Mouse (Mus musculus) midbrain, embryonic 14.5 days (tissue): ENCODE data around the gene Plxna2. TPM values are rescaled to one million over a fixed set of nuclear protein-coding genes. Genes with fewer than 3 reads are reported as not detected.

Experiments
- ATAC-seq: fragments of 200-750 bp; cut with Nextera tagmentation; 2 replicates; pipeline ENCODE4 v1.8.0; 2017; ENCODE audit warnings: moderate number of reproducible peaks, moderate library complexity; ENCODE audit not compliant: low FRiP score, low TSS enrichment
- DNase-seq: peaks from one replicate; pipeline ENCODE4 v3.0.0-alpha.2; 2015
- H3K27ac ChIP-seq: fragments of 300-500 bp; sonication (generic); replicated peaks from 2 replicates; pipeline ENCODE4 v1.5.1; 2014; ENCODE audit warnings: mild to moderate bottlenecking, low read depth, low read length, moderate library complexity
- H3K27me3 ChIP-seq: fragments of 300-500 bp; sonication (generic); 2 replicates; pipeline ENCODE4 v1.6.1; 2014; ENCODE audit warnings: low read length, control low read depth, mixed read lengths; ENCODE audit not compliant: control insufficient read depth, insufficient read depth
- H3K36me3 ChIP-seq: fragments of 300-500 bp; sonication (generic); 2 replicates; pipeline ENCODE4 v1.6.1; 2014; ENCODE audit warnings: low read length, control low read depth; ENCODE audit not compliant: control insufficient read depth, insufficient read depth
- H3K4me1 ChIP-seq: fragments of 300-500 bp; sonication (generic); 2 replicates; pipeline ENCODE4 v1.6.1; 2014; ENCODE audit warnings: mild to moderate bottlenecking, antibody characterized with exemption, low read length, control low read depth; ENCODE audit not compliant: control insufficient read depth, insufficient read depth
- H3K4me2 ChIP-seq: fragments of 300-500 bp; sonication (generic); 2 replicates; pipeline ENCODE4 v1.6.1; 2014; ENCODE audit warnings: mild to moderate bottlenecking, low read length, moderate library complexity
- H3K4me3 ChIP-seq: fragments of 300-500 bp; sonication (generic); replicated peaks from 2 replicates; pipeline ENCODE4 v1.5.1; 2014; ENCODE audit warnings: low read depth, low read length
- H3K9ac ChIP-seq: fragments of 300-500 bp; sonication (generic); replicated peaks from 2 replicates; pipeline ENCODE4 v1.6.1; 2014; ENCODE audit warnings: mild to moderate bottlenecking, low read length, moderate library complexity
- H3K9me3 ChIP-seq: fragments of 300-500 bp; sonication (generic); 2 replicates; pipeline ENCODE4 v1.6.1; 2016; ENCODE audit warnings: low read length, control low read depth, mixed read lengths; ENCODE audit not compliant: control insufficient read depth
- WGBS: fragments of 180-500 bp; shearing (Covaris S2); extraction: QIAGEN DNeasy Blood & Tissue Kit; methylation state at CpG from one replicate; pipeline ENCODE4 v1.1.7; 2014; 5-methylcytosine and 5-hydroxymethylcytosine counted together
- polyA plus RNA-seq: library from polyadenylated mRNA; unstranded; fragments of >200 nt; fragmentation: Nextera tagmentation; extraction: Ambion mirVana; gene quantifications from 2 replicates; pipeline ENCODE4 v1.2.1, GENCODE M21; 2014

Gene Plxna2
- polyA plus RNA-seq: 21.2 and 24.1 TPM in 2 replicates

DNA sequence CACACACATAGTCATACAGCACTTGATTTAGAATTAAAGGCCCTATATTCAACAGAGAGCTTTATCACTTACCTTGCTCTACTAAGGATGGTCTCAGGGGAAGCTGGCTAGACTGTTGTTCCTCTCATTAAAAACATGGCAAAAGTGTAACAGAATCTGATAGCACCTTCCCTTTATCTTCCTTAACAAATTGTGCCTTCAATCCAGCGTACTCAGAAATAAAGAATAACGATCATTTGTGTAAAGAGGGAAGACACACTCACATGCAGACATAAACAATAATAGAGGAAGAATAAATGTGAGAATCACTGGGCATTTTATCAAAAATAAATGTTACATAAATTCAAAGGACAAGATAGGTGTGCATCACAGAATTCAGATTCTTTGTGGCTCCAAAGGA is at the start of gene Plxna2:
Gene Plxna2, plus strand, starts transcription at position 301 of the 400 bp plus-strand sequence.
- Histone ChIP-seq H3K36me3 (no peaks in the 10 kb centered on the region), H3K9me3 (no peaks in the 10 kb centered on the region), H3K27me3 (no peaks in the 10 kb centered on the region), H3K4me1 (peaks cover 24% of the 10 kb centered on the region), H3K9ac (peak within 1 kb of the TSS; percentile 88; the same call in 1 of the 2 replicates), H3K4me3 (peak within 1 kb of the TSS; percentile 89), H3K27ac (peak within 1 kb of the TSS; percentile 89), H3K4me2 (peak within 1 kb of the TSS; percentile 87)
- ATAC-seq (no peak), DNase-seq (no peak)
- 95% methylated on average over 2 of the region's 2 CpGs for WGBS

DNA sequence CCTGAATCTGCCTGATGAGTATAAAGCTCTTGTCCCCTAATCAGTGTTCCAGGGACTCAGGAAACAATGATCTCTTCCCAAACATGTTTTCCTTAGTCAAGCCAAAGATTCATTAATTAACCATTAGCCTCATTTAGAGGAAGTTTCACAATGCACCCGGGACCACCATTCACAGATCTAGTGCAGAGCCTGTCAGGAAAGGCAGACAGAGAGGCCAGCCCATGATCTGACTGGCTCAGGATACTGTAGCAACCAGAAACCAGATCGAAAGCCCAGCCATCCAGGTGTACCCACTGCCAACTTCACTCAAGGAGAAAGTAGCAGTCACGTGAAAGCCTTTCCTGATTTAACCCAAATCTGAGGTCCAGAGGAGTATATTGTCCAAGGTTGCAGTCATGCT is 44.1 kb upstream of the Plxna2 start:
- H3K27ac ChIP-seq: no peak overlapping the region
- no peak overlapping the region for H3K4me3 ChIP-seq
- no peaks in the 10 kb centered on the region for H3K27me3 ChIP-seq
- peak; percentile 13 for DNase-seq
- ATAC-seq: no peak
- H3K36me3 ChIP-seq: no peaks in the 10 kb centered on the region
- 0 out of 2 replicates have a peak, but pooled peaks cover 3% of the 10 kb centered on the region for H3K4me1 ChIP-seq
- WGBS: 61% methylated on average over 3 of the region's 3 CpGs
- H3K9ac ChIP-seq: no peak overlapping the region
- no peak overlapping the region for H3K4me2 ChIP-seq
- no peaks in the 10 kb centered on the region for H3K9me3 ChIP-seq

DNA sequence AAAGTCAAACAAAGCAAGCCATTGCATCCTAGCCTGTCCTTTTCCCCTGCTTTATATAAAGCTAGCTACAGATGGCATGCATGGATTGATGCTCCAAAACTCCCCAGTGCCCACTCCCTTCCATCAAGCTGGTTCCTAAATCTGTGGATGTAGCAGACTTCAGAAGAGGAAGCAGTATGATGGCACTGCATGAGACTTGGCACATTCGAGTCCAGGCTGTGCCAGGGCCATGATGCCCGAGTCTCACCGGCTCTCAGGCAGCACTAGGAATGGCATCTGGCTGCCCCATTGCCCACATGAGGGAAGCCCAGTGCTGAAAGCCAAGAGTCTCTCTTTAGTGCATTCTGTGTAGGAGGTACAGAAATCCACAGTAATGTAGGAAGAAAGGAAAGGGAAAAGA is 39.7 kb upstream of the Plxna2 start:
- Histone ChIP-seq H3K9me3 (no peaks in the 10 kb centered on the region), H3K9ac (no peak overlapping the region), H3K27ac (no peak overlapping the region), H3K4me3 (no peak overlapping the region), H3K4me1 (0 out of 2 replicates have a peak, but pooled peaks cover 3% of the 10 kb centered on the region), H3K27me3 (no peaks in the 10 kb centered on the region), H3K36me3 (no peaks in the 10 kb centered on the region), H3K4me2 (no peak overlapping the region)
- WGBS: 86% methylated on average over 3 of the region's 3 CpGs
- ATAC-seq (no peak), DNase-seq (peak; percentile 6)

DNA sequence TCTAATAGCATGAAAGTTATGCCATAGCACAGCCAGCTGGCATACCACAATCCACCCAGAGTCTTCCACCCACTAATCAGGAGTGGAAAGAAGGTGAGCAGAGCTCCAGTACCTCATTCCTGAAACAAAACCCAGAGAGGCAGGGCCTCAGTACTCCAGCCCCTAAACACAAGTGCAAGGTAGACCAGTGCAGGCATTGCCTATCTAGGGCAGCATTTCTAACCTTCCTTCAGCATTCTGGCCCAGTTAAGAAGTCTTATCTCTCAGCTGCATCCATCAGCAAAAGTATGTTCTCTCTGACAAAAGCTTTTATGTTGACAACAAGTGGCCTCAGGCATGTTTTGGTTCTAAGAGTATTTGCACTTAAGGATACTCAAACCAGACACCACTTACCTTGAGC is 37.5 kb upstream of the Plxna2 start:
- Histone ChIP-seq H3K36me3 (no peaks in the 10 kb centered on the region), H3K9me3 (no peaks in the 10 kb centered on the region), H3K4me2 (no peak overlapping the region), H3K27me3 (no peaks in the 10 kb centered on the region), H3K4me1 (no peaks in the 10 kb centered on the region), H3K27ac (no peak overlapping the region), H3K4me3 (no peak overlapping the region), H3K9ac (no peak overlapping the region)
- no peak for DNase-seq
- no peak for ATAC-seq

DNA sequence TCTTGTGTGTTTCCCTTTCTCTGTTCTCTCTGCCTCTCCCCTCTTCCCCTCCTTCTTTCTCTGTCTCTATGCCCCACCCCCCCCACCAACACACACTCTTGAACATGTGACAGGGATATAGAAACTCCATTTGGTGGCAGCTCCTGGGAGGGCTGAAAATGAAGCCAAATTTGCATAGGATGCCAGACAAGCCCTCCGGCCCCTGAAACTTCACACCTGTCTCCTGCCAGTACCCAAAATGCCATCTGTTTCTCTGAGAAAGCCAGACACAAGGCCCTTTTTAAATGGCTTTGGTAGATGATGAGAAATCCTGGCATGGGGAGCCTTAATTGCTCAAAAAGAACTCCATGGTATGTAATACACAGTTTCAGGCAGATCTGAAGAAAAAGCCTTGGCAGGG is 31.3 kb upstream of the Plxna2 start:
- H3K9ac ChIP-seq: no peak overlapping the region
- no peaks in the 10 kb centered on the region for H3K27me3 ChIP-seq
- ATAC-seq: 0 out of 2 replicates have a peak, but pooled peaks have one; percentile 31
- H3K4me3 ChIP-seq: no peak overlapping the region
- H3K27ac ChIP-seq: no peak overlapping the region
- H3K4me2 ChIP-seq: no peak overlapping the region
- no peaks in the 10 kb centered on the region for H3K36me3 ChIP-seq
- no peaks in the 10 kb centered on the region for H3K4me1 ChIP-seq
- DNase-seq: peak; percentile 14
- 47% methylated on average over 1 of the region's 1 CpGs for WGBS
- no peaks in the 10 kb centered on the region for H3K9me3 ChIP-seq

DNA sequence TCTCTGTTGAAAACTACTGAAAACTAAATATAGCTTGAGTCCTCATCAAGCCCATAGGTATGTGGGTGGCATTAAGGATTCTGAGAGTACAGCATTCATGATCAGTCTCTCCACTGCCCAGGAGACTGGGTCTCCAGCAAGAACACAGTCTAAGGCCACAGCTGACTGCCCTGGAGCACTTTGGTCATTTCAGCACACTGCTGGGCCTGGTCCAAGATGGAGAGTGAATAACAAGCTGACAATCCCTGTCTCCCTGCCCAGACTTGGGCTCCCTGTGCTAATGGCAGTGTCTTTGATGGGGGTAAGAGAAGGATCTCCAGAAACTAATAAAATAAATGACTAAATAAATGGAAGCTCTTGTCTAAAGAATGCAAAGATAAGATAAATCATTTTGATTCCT is 30.5 kb upstream of the Plxna2 start:
- no peak overlapping the region for H3K4me2 ChIP-seq

DNA sequence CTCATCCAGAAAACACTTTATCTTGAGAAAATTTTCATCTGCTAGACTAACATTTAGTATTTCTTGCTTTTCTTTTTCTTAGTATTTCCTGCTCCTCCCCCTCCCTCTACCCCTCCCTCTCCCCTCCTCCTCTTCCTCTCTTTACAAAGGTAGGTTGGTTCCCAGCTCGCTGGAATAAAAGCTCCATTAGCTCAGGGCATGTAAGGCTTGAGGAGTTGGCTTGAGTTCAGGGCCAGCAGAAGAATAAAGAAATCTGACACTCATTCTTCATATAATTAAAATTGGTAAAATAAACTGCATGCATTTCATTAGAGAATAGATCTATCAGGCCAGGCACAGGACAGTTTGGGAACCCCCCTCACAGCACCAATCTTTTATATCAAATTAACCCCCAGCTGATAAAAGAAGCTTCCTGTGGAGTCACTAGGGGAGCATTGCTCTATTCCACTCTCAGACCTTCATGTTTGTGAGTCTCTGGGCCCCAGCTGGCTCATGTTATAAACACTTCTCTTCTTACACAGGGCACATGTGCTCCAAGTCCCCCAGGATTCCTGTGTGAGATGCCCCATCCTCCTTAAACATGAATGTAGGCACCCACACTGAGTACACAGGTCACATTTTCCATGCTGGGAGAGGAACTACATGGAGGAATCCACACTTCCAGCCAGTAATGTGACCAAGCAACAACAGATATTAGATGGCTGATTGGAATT is 29.9 kb upstream of the Plxna2 start:
- Histone ChIP-seq H3K27ac (no peak overlapping the region), H3K4me2 (no peak overlapping the region), H3K4me1 (no peaks in the 10 kb centered on the region), H3K27me3 (no peaks in the 10 kb centered on the region), H3K4me3 (no peak overlapping the region), H3K36me3 (no peaks in the 10 kb centered on the region), H3K9me3 (no peaks in the 10 kb centered on the region), H3K9ac (no peak overlapping the region)
- 8% methylated on average over 1 of the region's 1 CpGs for WGBS
- ATAC-seq (no peak), DNase-seq (peak; percentile 13)

More for the DNA sequence above, 30.5 kb upstream of the Plxna2 start:
- Histone ChIP-seq H3K27me3 (no peaks in the 10 kb centered on the region), H3K4me1 (no peaks in the 10 kb centered on the region), H3K36me3 (no peaks in the 10 kb centered on the region), H3K9me3 (no peaks in the 10 kb centered on the region), H3K4me3 (no peak overlapping the region), H3K9ac (no peak overlapping the region), H3K27ac (no peak overlapping the region)
- DNase-seq: peak; percentile 28
- ATAC-seq: no peak

DNA sequence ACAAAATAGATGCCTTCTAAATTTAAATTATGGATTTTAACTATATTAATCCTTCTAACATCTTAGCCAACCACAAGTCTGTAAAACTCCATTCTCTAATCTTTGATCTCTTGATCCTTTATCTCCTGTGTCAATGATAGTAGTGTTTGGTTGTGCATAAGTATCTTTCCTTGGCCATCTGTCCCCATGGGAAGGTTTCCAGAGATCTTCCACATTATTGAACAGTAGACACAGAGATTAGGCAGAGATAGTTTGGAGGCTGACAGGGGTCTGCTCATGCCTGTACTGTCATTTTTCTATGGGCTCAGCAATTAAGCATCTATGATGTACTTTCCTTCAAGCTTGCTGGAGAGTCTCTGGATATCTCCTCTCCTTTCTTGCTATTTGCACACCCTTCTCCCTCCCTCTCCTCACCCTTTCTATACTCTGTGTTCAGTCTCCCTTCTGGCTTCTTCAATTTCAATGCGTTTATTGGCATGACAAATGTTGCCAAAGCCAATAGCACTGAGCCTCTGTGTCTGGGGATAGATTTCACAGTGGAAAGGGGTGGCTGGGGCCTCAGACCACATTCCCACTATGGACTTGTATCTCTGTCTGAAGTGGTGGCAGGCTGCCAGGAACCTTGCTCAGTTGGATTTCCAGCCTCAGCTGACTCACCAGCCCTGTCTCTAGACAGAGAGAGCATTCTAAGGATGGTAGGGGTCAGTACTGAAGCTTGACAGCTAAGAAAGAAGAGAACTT is 29.1 kb upstream of the Plxna2 start:
- Histone ChIP-seq H3K9me3 (no peaks in the 10 kb centered on the region), H3K27me3 (no peaks in the 10 kb centered on the region), H3K4me2 (no peak overlapping the region), H3K9ac (no peak overlapping the region), H3K27ac (no peak overlapping the region), H3K36me3 (no peaks in the 10 kb centered on the region), H3K4me1 (no peaks in the 10 kb centered on the region), H3K4me3 (no peak overlapping the region)
- ATAC-seq (no peak), DNase-seq (peak; percentile 64)
- 50% methylated on average over 1 of the region's 1 CpGs for WGBS

DNA sequence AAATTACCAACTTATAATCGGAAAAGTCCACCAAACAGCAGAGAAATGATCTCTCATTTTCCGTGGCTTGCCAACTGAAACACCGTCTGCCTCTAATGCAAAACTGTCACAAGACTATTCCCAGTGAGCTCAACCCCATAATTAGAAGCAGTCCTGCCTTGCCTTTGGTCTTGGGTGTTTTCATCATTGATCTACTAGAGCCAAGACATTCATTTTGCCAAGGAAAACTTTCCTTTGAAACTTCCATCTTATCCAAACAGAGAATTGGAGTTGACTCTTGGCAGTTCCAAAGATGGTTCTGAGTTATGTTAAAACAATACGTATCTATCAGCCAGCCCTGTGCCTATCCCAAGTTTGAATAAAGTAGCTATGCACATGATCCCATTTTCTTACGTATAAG is 24.9 kb upstream of the Plxna2 start:
- Histone ChIP-seq H3K4me3 (no peak overlapping the region), H3K4me1 (no peaks in the 10 kb centered on the region), H3K9me3 (no peaks in the 10 kb centered on the region), H3K36me3 (no peaks in the 10 kb centered on the region), H3K27ac (no peak overlapping the region), H3K9ac (no peak overlapping the region), H3K4me2 (no peak overlapping the region), H3K27me3 (no peaks in the 10 kb centered on the region)
- 85% methylated on average over 5 of the region's 5 CpGs for WGBS
- DNase-seq (no peak), ATAC-seq (no peak)
